Mouse (Mus musculus): ENCODE measurements around the gene Lhpp. TPM values are rescaled to one million over a fixed set of nuclear protein-coding genes. Genes with fewer than 3 reads are reported as not detected.

Gene Lhpp
- total RNA-seq, 2 experiments from 2014 or later = 19.2 to 27.6 TPM

DNA sequence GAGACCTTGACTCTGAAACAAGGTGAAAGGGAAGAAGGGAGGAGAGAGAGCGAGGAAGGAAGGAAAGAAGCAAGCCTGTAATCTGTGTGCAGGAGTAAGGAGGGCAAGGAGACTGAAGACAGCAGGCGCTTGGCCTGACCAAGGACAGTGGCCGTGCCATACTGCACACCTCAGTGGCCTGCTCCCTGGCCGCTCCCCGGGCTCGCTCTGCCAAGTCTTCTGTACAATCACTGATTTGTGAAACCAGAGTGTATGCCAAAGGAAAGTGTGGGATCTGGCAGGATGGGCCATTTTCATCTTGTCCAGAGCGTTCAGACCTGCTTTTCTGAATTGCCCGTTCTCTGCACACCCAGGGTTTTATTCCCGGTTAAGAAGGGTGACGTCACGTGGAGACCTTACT is 70.9 kb downstream of the Lhpp start:
- no peak for DNase-seq

DNA sequence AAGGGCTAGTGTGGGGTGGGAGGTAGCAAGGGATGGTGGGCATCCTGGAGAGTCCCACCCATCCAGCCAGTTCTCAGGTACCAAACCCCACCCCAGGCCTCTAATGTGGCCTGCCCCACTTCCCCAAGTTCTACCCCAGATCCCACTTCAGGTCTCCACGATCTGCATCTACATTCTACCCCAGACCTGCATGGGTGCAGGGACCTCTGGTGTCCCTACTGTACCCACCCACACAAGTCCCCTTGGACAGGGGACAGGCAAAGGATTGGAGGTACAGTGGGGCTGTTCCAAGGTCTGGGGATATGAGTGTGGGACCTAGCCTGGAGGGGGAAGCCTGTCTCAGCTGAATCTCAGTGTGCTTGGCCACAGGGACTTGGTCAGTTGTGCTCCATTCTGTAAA is 71.4 kb downstream of the Lhpp start:
- no peak for DNase-seq

DNA sequence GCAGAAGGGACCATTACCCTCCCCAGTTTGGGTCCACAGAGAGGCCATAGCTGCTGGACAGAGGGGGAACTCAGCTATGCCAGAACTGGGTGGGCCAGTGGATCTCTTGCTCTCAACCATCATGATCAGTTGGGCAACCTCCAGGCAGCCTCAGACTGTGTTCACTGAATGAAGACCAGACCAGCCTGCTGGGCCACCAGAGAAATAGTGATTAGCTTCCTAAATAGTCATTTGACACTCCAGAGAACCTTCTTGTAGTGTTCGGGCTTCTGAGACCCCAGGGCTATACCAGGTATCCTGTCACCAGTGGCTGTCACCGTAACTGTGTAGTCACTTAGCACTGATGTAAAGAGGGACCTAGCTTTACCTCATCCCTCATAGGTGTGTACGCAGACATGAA is 71.9 kb downstream of the Lhpp start:
- DNase-seq = no peak

DNA sequence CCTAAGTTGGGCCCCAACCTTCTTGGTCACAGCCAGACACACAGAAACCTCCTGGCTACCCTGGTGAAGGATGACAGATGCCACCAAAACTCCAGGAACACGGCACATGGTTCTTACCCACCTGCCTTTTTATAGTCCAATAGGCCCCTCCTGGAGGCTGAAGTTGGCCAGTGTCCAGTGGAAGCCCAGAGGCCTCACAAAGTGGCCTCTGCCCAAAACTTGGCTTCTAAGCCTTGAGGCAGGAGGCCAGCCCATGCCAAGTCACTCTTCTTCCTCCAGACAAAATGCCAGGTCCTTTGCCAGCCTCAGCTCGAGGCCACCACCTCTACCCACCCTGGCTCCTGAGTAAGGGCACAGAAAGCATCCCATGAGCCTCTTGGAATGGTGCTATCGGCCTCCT is 72.5 kb downstream of the Lhpp start:
- DNase-seq = no peak

DNA sequence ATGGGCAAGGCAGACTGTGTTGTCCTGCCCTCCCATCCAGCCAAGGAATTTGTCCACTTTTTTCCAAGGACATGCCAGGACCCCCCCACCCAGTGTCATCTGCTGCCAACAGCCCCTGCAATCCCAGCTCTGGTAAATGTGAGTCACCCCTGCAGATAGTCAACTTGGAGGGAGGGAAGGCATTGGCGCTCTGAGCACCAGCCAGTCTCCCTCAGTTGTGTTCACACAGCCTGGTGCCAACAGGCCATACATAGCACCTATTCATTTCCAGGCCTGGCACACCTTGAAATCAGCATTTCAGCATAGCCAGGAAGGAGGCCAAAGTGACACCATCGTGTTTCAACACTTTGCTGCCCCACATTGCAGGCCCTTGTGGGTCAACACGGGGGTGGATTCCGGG is 73.5 kb downstream of the Lhpp start:
- peak; percentile 48 to 54 for DNase-seq

DNA sequence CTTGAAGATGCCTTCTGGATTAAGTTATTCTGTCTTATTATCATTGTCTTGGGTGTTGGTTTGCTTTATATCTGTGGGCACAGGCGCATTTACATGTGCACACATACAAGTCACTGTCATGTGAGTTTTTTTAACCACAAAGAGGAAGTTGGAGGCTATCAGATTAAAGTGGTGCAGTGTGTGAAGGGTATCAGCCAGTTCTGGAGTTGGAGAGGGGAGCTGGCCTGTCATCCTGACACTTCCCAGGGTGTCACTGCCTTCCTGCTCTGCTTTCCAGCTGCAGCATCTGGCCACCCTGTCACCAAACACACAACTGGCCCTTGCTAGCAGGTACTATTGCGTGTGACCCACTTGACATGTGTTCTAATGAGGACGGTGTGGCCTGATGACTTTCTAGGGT is 76.1 kb downstream of the Lhpp start:
- DNase-seq = no peak

DNA sequence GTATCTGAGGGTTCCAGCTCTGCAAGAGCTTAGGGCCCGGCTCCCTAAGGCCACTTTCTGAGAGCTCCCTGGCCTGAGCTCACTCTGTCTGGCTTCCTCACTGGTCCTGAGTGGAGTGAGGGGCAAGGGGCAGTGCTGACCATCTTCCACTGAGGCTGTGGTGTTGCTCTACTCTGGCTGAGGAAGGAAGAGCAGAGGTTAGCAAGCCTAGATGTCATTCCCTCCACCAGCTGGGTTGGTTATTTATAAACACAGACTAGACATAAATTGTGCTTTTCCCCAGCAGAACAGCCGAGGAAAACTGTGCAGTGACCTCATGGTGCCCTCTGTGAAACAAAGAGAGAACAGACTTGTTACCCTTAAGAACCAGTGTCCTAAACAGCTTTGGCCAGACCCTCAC is 77.5 kb downstream of the Lhpp start:
- no peak for DNase-seq

DNA sequence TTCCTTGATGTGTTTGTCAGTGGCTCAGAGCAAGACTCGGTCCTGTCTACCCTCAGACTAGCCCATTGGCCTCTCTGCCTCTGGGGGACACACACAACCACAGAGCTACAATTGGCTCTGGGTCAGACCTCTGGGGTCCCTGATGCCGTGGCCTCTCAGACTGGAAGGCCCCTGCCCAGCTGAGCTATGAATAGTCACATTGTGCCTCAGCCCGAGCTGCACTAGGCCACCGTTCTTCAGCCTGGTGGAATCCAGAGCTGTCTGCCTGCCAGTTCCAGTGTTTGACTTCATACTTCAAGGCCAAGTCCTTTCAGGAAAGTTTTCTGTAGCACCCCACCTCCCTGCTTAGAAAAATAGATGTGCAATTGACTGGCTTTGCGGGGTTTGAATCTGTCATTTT is 78.3 kb downstream of the Lhpp start:
- DNase-seq = no peak

DNA sequence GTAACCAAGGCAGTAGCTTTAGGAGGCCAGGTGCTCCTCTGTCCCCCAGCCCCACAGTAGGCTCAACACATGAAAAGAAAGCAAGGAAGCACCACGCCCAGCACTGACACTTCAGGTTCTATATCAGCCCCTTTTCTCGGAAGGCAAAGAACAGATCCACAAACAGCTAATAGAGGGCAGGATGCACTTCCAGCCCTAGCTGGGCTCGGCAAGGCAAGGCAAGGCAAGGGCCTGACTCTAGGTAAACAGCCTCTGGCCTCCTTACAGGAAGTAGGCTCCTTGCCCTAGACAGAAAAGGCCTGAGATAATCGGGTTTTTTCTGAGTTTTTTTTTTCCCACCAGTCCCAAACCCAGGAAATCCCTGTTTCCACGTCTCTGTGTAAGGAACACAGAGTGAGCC is 79.3 kb downstream of the Lhpp start:
- no peak for DNase-seq

DNA sequence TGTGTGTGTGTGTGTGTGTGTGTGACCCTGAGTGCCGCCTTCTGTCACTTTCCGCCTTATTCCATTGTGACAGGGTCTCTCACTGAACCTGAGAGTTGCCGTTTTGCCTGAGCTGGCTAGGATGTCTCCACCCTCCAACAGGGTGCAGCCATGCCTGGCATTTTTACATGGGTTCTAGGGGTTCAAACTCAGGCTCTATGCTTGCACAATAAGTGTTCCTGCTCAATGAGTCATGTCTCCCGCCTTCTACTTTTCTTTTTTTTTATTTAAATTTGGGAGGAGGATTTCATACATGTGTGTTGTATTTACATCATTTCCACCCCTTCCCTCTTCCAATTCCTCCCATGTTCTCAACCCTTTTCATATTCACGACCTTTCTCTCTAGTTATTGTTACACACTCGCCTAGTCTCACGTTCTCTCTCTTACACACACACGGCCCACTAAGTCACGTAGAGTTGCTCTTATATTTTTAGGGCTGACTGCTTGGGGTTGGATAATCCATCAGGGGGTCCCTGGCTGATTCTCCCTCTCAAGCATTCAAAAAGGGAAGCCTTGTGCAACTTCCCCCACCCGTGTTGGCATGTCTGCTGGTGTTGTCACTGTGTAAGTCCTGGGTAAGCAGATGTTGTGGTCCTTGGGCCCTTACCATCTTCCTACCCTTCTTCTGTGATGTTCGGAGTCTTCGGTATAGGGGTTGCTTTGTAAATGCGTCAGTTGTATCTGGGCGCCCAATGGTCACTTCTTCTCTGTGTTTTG is 80.5 kb downstream of the Lhpp start:
- DNase-seq = no peak

DNA sequence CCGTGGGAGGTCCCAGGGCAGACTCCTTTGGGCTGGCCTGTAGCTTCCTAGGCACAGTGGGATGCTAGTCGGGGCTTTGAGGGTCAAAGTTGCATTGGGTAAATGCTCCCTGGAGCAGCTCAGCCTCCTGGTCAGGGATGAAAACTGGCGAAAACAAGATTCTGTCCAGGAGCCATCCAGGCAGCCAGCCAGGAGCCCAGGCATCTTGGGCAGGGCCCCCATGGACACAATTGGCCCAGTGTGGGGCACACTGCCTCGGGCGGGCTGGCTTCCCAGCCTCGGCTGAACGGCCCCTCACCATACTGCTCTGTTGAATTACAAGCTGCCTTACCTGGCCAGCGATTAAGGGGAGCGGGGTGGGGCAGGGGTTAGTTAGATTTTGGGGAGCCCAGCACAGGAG is 82.3 kb downstream of the Lhpp start:
- no peak for DNase-seq

DNA sequence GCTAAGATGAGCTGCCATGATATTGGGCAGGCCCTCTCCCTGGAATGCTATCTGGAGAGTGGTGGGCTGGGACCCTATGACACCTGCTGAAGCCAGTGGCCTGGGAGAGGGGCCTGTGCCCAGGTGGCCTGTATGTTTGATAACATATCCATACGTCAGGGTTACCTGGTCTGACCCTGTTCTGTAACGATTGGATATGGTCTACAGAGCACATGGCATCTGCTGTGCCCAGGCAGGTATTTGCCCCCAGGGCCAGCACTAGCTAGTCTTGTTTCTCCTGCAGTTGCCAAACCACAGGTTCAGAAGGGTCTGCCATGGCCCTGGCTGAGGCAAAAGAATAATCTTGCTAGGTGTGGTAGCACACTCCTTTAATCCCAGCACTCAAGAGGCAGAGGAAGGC is 83.1 kb downstream of the Lhpp start:
- DNase-seq = no peak

DNA sequence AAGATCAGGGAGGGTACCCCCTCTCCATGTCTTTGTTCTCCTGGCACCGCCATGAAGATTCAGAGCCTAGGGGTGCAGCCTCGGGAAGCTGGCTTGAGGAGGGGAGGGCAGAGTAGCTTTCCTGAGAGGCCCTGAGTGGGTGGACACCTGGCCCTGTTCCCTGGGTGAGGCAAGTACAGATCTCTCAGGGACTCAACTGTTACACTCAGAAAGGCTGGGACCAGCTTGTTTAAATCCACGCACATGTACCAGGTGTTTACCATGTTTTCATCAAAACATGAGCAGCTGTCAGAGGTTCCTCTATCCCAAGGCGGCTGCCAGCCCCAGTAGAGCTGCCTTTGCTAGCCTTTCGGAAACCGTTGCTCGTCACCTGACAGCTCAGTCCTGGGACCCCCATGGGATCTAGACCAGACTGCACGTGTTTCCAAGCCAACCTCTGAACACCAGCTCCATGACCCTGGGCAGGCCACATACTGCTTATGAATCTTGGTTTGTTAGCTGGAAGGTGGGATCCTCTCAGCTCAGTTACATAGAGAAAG is 86.9 kb downstream of the Lhpp start:
- no peak for DNase-seq

DNA sequence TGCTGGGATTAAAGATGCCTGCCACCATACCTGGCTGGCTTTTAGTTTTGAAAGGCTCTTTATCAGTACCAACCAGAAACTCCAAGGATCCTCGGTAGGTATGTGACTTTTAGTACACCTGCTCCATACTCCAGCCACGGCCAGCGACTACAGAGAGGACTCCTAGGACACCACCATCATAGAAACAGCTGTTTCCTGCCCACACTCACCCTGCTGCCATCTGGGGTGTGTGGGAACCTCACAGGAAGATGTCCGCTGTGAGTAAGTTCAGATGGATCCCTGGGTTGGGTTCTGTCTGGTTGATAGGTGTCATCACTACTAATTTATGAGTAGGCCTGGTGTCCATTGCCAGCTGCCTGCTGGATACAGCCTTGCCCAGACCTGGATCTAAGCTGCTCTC is 88.3 kb downstream of the Lhpp start:
- DNase-seq = no peak

DNA sequence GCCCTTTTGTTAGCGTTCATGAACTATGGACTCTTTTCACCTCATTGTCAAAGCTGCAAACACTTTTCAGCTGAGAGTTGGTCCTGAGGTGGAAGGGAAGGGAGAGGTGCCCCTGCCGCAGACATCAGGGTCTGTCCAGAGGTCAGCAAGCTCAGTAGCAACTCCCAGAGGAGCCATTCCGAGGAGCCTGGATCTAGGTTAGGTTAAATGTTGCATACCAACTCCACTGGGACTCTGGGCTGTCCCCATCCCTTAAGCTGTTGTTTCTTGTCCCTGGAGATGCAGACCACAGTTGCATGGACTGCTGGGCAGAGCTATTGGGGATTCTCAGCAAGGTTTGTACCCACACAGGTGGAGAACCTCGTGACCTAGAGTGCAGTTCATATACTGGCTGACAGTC is 88.7 kb downstream of the Lhpp start:
- DNase-seq = no peak

DNA sequence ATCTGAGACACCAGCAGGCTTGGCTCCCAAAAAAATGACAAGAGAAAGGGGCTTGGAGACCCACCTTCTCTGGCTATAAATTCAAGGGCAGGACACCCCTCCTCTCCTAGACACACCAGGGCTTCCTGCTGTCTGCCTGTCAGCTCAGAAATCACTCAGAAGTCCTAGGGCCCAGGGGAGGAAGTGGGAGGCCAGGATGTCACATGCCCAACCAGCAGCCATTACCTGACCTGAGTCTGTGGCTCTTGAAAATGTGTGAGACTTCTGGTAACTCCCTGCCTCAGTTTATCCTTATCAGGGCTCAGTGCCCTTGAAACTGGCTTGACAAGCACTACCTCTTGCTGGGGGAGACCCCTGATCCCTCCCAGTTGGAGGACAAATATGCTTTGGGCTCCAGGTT is 89.2 kb downstream of the Lhpp start:
- no peak for DNase-seq

DNA sequence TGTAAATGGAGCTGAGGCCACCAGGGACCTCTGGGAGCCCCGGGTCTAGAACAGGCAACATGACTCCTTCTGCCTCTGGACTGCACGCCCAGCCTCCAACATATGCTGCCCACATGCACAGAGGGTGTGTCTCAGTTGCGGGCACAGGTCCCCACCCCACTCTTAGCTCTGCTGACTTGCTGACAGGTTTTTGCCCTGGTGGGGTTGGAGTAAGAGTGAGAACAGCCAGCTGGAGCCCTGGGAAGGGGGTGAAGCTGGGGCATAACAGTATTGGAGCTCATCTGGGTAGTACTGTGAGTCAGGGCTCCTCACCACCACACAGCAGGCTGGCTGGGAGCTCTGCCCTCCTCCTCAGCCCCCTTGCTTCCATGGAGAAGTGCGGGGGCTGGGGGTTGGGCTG is 89.7 kb downstream of the Lhpp start:
- DNase-seq = no peak

DNA sequence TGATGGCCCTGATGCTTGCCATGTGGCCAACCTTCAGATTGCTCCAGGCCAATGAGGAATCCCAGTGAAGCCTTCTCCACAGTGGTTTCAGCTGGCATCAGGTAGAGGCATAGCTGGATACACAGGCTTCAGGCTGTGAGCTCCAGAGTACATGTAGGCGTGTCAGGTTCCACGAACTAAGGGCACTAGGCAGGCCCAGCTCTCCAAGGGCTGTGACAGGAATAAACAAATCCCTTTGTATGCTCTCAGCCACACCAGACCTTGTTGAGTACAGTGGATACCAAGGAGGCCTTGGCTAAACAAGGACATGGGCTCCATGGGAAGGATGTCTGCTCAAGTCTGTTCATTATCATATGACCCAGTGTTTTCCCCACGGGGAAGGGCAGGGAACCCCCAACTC is 91.0 kb downstream of the Lhpp start:
- DNase-seq = no peak

DNA sequence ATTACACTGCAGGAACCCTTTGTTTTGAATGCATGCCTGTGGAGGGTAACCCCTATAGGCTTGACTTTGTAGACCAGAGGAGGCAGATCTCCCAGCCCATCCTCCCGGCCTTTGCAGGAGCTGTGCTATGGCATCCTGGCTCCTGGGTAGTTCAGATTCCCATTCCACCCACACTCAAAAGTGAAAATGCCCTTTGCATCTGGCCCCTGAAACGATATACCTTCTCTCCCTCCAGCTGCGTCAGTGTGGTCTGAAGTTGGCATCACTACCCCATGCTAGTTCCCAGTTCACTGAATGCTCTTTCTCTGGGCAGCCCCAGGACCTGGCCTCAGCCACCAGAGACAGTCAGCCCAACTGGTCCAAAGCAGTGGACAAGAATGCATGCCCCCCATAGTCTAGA is 91.6 kb downstream of the Lhpp start:
- DNase-seq = no peak

DNA sequence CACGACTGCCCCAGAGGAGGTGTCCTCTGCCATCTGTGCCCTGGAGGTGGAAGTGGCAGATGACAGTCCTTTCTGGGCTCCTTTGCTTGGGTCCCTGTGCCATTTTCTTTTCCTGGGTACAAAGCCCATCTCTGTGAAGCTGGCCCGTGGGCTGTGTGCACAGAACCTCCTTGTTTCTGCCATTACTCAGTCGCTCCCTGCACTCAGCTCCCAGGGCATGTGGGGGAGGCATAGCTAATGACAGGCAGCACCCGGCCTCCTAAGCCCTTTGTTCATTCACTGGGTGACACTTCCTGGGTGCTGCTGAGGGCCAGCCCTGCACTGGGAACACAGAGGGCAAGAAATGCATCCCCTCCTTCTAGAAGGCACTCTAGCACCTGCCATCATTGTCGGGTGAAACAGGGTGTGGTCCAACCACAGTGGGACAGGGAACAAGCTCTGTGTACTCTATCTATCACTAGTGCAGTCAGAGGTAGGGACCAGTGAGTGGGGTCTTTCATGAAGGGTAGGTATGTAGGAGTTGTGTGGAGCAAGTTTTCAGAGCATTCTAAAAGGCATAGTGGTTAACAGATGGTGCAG is 92.1 kb downstream of the Lhpp start:
- DNase-seq = no peak

DNA sequence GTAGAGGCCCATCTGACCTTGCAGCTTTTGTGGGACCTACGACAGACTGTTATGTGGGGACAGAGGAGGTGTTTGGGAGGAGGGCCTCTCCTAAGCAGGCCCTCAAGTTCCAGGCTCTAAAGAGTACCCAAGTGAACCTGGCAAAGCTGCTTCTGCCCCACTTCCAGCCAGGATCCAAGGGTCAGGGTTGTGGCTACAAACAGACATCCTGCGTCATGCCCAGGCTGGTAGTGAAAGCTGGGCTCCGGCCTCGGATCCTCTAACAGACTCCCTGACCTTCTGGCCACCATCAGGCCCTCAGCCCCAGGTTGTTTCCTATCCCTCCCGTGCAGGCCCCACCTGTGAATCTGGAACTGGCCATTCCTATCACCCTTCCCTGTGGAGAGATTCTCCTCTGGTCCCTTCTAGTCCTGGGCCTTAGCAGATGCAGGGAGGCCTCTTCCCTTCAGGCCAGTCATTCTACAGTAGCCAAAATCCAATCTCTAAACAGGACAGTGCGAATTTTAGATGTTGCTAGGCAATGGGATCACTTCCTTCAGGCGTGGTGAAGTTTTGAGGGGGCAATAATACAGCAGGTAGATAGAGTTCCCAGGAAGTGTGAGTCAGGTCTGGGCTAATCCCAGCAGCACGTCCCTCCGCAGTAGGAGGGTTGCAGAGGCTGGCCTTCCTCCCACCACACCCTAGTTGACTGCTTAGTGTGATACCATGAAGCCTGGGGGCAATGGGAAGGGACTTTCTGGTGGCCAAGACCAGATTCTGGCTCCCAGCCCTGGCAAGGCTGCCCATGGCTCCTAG is 93.3 kb downstream of the Lhpp start:
- no peak for DNase-seq

DNA sequence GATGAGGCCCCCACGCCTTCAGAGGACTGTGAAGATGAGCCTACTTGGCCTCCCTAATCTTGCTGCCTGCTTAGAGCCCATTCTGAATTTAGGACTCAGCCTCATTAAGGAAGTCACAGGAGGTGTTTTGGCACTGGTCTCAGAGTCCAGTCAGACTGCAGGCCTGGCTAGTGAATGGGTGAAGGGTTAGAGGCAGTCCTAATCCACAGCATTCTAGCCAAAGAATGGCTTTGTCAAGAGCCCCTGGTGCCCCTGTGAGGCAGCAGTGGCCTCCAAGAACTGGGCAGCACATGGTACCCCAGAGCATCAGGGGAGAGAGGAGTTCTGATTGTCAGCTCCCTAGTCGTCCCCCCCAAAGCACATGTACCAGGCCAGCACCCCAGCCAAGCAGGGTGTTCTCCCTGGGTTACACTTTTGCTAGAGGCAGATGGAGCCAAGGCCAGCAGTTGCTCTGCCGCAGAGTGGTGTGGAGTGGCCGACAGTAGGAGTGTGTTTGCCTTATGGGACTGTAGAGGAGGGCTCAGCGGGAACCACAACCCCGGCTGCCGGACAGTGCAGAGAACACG is 94.0 kb downstream of the Lhpp start:
- DNase-seq = no peak

DNA sequence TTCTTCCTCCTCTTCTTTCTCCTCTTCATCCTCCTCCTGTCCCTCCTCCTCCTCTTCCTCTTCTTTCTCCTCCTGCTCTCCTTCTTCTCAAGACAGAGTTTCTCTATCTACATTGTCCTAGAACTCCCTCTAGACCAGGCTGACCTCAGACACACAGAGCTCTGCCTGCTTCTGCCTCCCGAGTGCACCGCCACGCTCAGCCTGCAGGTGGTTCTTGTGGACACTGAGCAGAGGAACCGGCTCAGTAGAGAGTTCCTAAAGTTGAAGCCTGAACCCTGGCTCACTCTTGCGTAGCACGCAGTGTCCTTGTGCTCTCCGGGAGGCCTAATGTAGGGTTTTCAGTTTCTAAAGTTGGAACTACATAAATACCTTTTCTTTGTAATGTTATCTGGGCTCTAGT is 94.7 kb downstream of the Lhpp start:
- peak in 1 of 2 experiments; percentile 58 for DNase-seq

All from adrenal gland, postnatal 36 days (tissue).